Mouse (Mus musculus) layer of hippocampus, adult 2 months (tissue): Measurements from ENCODE around the gene Atxn7l3b. TPM values are rescaled to one million over a fixed set of nuclear protein-coding genes. Genes with fewer than 3 reads are reported as not detected.
A peak's percentile ranks its signal among the peaks of the same experiment; 100 is the strongest.
"Not testable (repeated sequence)": the region's sequence is repeated elsewhere in the genome, so short reads cannot be mapped to it uniquely, and the experiment has no call there.

ENCODE experiments used
- DNase-seq, 2 experiments: peaks; one replicate each; pipeline ENCODE4 v3.0.0; 2022; ENCODE audit warnings: low spot score in 2 of 2
- H3K27ac ChIP-seq: fragments of 200-600 bp; 2 replicates; pipeline ENCODE4 v1.8.1; 2022
- H3K4me3 ChIP-seq: fragments of 200-600 bp; 2 replicates; pipeline ENCODE4 v1.8.1; 2022; ENCODE audit warnings: mild to moderate bottlenecking
- CTCF ChIP-seq: fragments of 200-600 bp; conservative IDR thresholded peaks from 2 replicates; pipeline ENCODE4 v1.8.1; 2022; ENCODE audit warnings: antibody characterized with exemption, mild to moderate bottlenecking, moderate library complexity
- long read RNA-seq, 2 experiments: library from polyadenylated mRNA; stranded (forward); transcript quantifications; one replicate each; pipeline ENCODE4 v2.0.0; 2021; ENCODE audit warnings: borderline mapping rate in 2 of 2
- total RNA-seq, 2 experiments: library from RNA; stranded (reverse); gene quantifications; 2 replicates each; pipeline ENCODE4 v1.2.3; 2021

The Atxn7l3b gene
- 100 to 1,000 TPM; 160 to 169 TPM for total RNA-seq
- long read RNA-seq, experiment 1, transcript Atxn7l3b-201 (1 exons, 3,566 nt): major isoform, 157 of 157 reads
- long read RNA-seq, experiment 1, partial matches to known transcripts: 0 of 157 reads
- long read RNA-seq, experiment 1, other reads (novel, unspliced or antisense): 0 of 157 reads
- long read RNA-seq, experiment 2, transcript Atxn7l3b-201 (1 exons, 3,566 nt): major isoform, 275 of 275 reads
- long read RNA-seq, experiment 2, partial matches to known transcripts: 0 of 275 reads
- long read RNA-seq, experiment 2, other reads (novel, unspliced or antisense): 0 of 275 reads

DNA sequence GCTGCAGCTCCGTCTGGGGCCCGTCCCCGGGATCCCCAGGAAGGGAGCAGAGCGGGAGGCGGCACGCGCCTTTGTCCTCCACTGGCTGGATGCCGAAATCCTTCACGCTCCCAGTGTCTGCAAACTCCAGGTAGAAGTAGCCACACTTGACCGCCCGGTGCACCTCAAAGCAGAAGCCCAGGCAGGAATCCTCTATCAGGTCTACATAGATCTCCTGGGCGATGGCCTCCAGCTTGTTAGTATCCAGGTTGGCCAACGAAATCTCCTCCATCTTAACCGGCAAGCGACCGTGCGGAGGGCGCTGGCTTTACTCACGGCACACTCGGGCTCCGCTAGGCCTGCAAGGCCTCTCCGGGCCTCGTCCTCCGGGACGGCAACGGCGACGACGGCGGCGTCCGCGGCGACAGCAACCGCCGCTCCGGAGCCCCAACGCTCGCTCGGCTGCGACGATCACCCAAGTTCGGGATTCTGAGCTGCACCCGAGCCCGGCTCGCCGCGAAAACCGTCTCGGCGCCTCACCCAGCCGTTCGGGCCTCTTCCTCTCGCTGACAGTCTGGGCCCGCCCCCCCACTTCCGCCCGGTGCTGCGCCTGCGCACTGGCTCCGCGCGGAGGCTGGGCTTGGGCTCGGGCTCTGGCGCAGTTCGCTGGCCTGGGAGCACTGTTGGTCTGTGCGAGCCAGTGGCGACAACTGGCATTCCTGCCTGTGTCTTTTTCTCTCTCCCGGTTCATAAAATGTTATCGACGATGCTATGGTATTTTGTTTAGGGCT lies at the start of gene Atxn7l3b:
Gene Atxn7l3b (minus strand): TSS at position 550 of the 770 bp plus-strand sequence.
- DNase-seq: peak; percentile 92 to 97
- no peak for TF ChIP-seq CTCF
- H3K27ac ChIP-seq: peak within 1 kb of the TSS; percentile 99
- peak within 1 kb of the TSS; percentile 83 for H3K4me3 ChIP-seq

- Histone ChIP-seq H3K27ac (no peak overlapping the region), H3K4me3 (no peak overlapping the region)
- DNase-seq: no peak
- no peak for TF ChIP-seq CTCF
These were observed 48.8 kb upstream of the Atxn7l3b start for GRCm38 (mm10) chr10:112977586-112977985.

- no peak for DNase-seq
- no peak for TF ChIP-seq CTCF
- no peak overlapping the region for H3K4me3 ChIP-seq
- H3K27ac ChIP-seq: no peak overlapping the region
These were observed 44.7 kb upstream of the Atxn7l3b start for GRCm38 (mm10) chr10:112973286-112974026.

GRCm38 (mm10) chr10:112970002-112970589 lies 41.3 kb upstream of the Atxn7l3b start:
- H3K4me3 ChIP-seq: no peak overlapping the region
- DNase-seq: no peak
- TF ChIP-seq CTCF: no peak
- H3K27ac ChIP-seq: no peak overlapping the region

DNA sequence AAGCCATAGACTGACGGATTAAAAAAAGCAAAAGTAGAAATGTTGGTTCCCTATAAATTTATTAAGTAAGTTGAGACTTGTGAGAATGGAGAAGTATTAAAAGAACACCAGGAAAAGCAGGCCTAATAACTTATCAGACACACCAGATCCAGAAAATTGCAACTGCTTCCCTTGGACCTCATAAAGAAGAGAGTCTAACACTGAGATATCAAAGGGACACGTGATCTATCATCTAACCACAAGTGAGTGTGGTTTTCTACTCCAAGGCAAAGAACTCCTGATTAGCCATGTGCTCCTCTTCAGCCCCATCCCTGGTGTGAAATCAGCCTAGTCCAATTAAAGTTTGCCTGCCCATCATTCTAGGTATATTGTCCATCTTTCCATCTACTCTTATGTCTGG lies 38.8 kb upstream of the Atxn7l3b start:
- Histone ChIP-seq H3K4me3 (no peak overlapping the region), H3K27ac (no peak overlapping the region)
- no peak for DNase-seq
- TF ChIP-seq CTCF: no peak

DNA sequence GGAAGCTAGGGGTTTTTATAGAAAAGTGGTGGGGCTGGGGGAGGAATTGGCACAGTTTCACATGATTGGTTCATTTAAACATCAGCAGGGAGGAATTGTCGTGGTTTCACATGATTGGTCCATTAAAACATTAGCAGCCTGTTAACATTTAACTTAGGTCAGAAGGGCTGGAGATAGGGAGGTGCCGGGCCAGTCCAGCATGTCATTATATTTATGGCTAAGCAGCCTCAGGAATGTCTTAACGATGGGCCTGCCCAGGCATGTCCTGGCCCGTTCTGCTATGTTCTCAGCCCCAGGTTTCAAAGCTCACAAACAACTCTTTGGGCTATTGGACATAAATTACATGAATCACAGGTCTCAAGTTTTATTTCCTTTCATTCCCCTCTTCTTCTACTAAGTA lies 33.4 kb upstream of the Atxn7l3b start:
- not testable (repeated sequence) for DNase-seq, H3K27ac ChIP-seq, H3K4me3 ChIP-seq

GRCm38 (mm10) chr10:112954140-112954539 lies 25.3 kb upstream of the Atxn7l3b start:
- Histone ChIP-seq H3K4me3 (no peak overlapping the region), H3K27ac (no peak overlapping the region)
- DNase-seq: no peak
- TF ChIP-seq CTCF: no peak

DNA sequence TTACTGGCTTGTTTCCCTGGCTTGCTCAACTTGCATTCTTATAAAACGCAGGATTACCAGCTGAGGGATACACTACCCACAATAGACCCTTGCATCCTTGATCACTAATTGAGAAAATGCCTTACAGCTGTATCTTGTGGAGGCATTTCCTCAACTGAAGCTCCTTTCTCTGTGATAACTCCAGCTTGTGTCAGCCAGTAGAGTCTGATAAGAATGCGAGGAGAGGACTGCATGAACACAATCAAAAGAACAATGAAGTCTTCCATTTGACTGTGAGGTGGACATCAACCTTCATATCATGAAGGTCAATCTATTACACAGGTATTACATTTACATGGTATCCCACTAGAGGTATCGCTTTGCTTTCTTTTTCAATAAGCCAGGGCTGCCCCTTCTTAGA lies 19.7 kb upstream of the Atxn7l3b start:
- Histone ChIP-seq H3K4me3 (no peak overlapping the region), H3K27ac (no peak overlapping the region)
- TF ChIP-seq CTCF: no peak
- DNase-seq: no peak

DNA sequence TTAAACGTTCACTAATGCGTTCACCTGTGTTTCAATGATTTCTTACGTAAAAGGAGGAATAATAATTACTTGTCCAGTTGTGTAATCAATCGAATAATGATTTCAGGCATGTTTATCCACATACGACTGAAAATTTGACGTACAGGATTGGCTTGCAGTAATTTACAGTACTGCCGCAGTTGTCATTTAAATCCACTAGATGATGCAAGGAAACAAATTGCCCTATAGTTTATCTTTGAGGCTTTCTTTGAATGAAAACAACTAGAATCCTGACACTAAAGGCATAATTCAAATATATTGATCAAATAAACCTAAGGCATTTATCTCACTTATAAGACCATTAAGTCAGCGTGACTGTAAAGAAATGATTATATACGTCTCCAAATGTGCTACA lies 418 bp upstream of the Atxn7l3b start:
- no peak for DNase-seq
- peak overlapping the region; percentile 99 for H3K27ac ChIP-seq
- H3K4me3 ChIP-seq: peak overlapping the region; percentile 83
- peak; percentile 75 for TF ChIP-seq CTCF

GRCm38 (mm10) chr10:112926961-112927360 lies 1.8 kb downstream of the Atxn7l3b start:
- H3K27ac ChIP-seq: no peak overlapping the region
- no peak overlapping the region; the same call in 1 of the 2 replicates for H3K4me3 ChIP-seq
- no peak for DNase-seq

DNA sequence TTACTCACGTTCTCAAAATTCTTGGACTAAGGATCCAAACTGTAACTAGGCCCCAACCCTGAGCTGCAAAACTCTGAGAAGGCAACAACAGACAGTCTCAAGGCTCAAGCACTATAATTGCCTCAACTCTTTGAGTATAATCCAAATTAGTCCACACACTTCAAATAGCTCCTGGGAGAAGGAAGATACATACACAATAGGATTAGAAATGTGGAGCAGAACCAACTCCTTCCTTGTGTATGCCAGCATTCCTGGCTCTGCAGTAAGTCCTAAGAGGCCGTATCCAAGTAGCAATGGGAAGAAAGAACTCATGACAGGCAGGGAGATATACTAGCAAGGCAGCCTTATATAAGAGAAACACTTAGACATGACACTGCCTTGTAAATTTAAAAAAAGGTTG lies 2.5 kb downstream of the Atxn7l3b start:
- H3K4me3 ChIP-seq: peak overlapping the region; percentile 7; the same call in 1 of the 2 replicates
- no peak overlapping the region for H3K27ac ChIP-seq
- TF ChIP-seq CTCF: no peak

More at GRCm38 (mm10) chr10:112926961-112927360, 1.8 kb downstream of the Atxn7l3b start:
- TF ChIP-seq CTCF: no peak

GRCm38 (mm10) chr10:112916575-112917190 lies 12.1 kb downstream of the Atxn7l3b start:
- no peak for DNase-seq
- Histone ChIP-seq H3K4me3 (no peak overlapping the region), H3K27ac (no peak overlapping the region)
- no peak for TF ChIP-seq CTCF

More for the DNA sequence above, 2.5 kb downstream of the Atxn7l3b start:
- no peak for DNase-seq
